Mouse (Mus musculus): ENCODE results near the gene Nectin2.
A peak's percentile ranks its signal among the peaks of the same experiment; 100 is the strongest.

The Nectin2 gene

DNA sequence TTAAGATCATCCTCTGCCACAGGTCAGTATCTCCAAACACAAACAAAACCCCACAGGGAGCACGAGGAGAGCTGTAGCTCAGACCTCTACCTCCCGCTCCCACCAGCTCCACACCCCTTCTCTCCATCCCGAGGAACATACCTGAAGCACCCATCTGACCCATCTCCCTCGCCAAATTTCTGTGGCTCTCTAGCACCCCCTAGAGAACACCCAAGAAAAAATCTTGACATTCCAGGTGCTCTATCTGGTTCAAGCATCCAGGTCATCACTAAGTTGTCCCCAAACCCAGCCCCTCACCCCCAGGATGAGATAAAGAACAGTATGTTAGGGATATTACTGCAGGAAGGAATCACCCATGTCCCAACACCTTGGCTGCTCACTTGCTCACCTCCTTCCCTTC, 37.1 kb downstream of the Nectin2 start:
- no peak for DNase-seq (ENCODE audit: extremely low spot score, low spot score)

DNA sequence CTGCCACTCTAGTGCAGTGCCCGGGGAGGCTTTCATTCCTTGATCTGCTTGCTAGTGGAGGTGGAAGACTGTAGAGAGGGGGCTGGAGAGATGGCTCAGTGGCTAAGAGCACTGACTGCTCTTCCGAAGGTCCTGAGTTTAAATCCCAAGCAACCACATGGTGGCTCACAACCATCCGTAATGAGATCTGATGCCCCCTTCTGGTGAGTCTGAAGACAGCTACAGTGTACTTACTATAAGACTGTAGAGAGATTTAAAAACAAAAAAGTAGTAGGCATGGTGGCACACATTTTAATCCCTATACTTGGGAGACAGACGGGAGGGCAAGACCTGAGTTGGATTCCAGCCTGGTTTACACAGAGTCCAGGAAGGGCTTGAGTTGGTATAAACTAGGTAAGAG, 37.9 kb downstream of the Nectin2 start:
- DNase-seq (ENCODE audit: extremely low spot score, low spot score) = no peak

DNA sequence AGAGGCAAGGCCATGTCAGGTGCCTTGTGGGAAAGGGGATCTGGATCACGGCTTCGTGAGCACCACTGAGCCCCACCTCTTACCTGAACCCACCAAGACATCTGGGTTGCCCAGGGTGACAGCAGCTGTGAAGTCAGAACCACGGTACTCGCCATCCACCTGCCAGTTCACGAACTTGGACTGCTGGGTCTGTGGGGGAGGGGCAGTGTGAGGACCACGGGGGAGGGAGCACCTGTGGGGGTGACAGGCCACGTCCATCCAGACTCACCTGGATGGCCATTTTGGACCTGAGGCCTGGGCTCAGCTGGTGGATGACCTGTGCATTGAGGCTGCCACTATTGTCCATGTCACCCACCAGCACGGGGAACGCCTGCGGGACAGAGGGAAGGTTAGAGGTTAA, 39.6 kb downstream of the Nectin2 start:
- DNase-seq (ENCODE audit: extremely low spot score, low spot score) = no peak

DNA sequence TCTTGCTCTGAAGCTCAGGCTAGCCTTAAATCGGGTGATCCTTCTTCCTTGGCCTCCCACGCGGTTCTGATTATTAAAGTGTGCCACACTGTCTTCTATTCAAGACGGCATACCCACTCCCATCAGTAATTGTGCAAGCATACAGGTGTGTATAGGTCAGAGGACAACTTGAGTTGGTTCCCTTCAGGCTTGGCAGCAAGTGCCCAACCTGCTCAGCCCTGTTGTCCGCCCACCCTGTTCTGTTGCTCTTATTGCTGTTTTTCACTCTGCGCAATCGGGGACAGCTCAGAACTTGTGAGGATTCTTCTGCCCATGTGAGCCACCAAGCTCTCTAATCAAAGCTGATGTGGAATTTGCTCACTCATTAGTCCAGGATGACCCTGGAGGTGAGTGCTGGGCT, 45.0 kb downstream of the Nectin2 start:
- no peak for DNase-seq (ENCODE audit: extremely low spot score, low spot score)

DNA sequence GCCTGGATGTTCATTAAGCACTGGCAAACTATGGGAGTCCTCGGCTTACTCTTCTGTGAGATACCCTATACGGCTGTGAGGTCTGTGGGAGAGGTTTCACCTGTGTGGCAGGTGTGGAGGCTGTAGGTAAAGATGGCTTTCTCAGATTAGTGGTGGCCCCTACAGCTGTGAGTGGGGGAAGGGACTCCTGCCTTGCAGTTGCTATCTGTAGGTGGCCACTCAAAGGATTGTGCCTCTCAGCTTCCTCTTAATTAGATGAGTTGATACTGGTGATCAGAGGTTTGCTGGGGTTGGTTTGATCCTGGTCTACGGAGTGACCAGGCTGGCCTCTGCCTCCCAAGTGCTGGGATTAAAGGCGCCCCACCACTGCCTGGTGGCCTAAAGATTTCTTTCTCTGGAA, 45.8 kb downstream of the Nectin2 start:
- no peak for DNase-seq (ENCODE audit: extremely low spot score, low spot score)

DNA sequence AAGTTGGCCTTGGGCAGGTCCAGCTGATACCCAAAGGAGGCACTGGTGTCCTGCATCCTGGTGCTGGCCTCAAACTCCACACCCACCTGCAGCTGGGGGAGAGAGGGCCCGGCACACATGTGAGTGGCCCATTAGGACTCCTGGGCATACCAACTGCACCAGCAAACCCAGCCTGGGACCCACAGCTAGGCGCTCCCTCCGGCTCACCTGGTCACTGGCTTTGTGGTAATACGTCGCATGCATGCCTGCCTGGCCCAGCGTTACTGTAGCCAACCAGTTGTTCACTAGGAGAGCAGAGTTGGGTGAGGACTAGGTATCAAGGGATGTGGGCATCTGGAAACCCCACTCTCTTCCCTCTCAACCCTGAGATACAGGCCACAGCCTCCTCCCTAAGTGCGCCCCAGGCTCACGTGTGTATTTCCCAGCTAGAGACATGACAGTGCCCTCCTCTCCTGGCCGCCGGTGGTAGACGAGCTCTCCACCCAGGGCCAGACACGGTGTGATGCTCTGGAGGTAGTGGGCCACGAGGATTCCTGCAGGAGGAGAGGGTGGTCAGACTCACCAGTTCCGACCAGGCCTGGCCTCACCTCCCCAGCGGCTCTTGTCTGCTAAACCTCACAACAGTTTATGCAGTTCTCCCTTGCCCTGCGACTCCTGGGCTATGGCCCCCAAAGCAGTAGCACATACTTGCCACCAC, 47.3 kb downstream of the Nectin2 start:
- no peak for DNase-seq (ENCODE audit: extremely low spot score, low spot score)

DNA sequence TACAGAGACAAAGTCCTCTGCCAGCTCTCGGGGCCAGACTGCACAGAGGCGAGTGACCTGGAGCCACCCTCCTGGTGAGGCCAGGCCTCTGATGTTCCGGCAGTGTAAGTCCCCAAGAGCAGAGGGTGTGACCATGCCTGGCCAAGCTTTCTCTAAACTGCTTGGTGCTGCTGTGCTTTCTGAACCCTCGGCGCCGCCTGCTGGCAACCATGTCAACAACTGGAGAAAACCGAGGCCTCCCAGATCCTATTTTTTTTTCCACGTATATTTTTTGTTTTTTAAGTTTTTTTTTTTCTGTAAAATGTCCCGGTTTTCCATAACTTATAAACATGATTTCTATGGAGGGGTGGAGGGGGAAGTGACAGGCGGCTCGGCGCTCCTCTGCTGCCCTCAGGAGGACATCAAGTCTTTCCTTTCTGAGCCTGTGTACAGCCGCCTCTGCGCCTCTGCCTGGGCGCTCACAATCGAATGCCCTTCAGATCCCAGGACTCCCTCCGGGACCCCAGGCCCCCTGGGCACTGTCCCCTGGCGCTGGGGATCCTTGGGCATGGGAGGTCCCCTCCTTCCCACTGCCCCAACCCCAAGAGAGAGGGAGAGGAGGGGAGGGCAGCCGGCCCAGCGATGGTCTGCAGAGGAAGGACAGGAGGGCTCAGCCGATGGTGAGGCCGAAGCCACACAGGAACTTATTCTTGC, 49.1 kb downstream of the Nectin2 start:
- DNase-seq (ENCODE audit: extremely low spot score, low spot score) = peak; percentile 51

DNA sequence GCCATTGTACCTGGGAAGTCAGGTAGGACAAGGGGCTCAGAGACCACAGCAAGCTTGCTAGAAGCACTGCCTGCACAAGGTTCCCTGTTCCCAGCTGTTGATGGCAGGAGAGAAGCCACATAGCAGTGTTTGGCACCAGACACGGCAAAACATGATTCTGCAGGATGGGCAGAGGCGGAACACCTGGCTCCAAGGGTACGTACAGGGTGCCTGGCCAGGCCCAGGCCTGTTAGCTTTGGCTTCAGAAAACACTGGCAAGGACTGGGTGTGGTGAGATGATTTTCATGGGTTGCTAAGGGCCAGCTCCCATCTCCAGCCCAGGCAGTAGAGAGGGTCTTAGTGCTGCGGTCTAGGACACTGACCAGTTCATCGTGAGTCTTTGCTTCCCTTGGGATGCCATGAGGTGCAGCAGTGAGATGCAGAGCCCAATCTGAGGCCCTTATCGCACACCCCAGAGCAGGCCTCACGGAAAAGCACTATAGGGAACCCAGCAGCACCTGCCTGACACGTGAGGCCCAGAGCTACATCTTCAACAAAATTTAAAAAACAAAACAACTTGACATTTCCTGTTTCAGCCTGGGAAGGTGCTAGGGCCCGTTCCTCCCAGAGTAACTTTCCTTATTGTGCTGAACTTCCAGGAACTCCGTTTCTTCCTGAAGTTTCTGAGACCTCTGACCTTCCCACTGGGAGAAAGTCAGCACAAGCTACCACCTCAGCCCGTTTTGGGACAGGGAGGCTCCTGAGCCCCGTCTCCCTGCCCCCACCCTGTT, 49.8 kb downstream of the Nectin2 start:
- DNase-seq (ENCODE audit: extremely low spot score, low spot score) = no peak

DNA sequence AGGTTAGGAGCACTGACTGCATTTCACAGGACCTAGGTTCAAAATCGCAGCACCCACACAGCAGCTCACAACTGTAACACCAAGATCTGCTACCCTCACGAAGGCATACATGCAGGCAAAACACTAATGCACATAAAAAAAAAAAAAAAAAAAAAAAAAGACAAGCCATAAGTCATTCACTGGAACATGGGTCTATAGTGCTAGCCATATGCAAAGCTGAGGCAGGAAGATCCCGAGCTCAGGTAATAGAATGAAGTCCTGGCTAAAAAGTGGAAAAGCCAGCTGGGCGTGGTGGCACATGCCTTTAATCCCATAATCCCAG, 50.5 kb downstream of the Nectin2 start:
- no peak for DNase-seq (ENCODE audit: extremely low spot score, low spot score)

DNA sequence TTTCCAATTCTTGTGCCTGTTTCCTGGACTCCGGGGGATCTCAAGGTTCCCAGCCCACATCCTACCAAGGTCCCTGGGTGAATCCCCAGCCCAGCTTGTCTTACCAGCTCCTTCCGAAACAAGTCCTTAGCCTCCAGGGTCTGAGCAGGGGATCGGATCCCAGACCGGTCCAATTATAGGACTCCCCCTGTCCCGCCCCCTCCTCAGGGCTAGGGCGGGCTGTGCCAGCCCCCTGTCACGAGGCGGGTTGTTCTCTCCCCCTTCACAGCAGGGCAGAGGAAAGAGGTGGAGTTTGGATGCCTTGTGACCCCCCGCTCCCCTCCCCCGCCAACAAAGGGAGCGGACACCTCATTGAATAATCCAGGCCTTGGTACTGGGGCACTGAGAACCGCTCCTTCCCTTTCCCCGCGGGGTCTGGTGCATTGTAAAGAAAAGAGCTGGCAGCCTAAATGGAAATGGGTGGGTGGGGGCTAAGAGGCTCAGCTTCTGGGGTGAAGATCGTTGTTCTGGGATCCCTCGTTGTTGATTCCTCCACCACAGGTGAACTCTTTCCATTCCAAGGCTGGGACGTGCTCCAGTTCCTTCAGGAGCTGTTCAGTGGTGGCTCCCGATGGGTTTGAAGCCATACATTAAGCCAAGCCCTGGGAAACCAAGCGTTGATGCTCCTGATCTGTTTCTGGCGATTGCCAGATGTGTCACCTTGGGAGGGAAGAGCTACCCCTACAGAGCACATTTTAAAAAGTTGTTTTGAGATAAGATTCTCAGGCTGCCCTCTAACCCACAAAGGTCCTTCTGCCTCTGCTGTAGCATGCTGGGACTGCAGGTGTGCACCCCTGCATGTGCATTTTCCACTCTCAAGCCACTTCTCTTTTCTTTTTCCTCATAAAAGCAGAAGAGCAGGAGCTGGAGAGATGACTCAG, 51.1 kb downstream of the Nectin2 start, which contains the start of gene Apoe:
Gene Apoe, minus strand, starts transcription at position 282 of the 920 bp plus-strand sequence.
- peak; percentile 54 for DNase-seq (ENCODE audit: extremely low spot score, low spot score)

DNA sequence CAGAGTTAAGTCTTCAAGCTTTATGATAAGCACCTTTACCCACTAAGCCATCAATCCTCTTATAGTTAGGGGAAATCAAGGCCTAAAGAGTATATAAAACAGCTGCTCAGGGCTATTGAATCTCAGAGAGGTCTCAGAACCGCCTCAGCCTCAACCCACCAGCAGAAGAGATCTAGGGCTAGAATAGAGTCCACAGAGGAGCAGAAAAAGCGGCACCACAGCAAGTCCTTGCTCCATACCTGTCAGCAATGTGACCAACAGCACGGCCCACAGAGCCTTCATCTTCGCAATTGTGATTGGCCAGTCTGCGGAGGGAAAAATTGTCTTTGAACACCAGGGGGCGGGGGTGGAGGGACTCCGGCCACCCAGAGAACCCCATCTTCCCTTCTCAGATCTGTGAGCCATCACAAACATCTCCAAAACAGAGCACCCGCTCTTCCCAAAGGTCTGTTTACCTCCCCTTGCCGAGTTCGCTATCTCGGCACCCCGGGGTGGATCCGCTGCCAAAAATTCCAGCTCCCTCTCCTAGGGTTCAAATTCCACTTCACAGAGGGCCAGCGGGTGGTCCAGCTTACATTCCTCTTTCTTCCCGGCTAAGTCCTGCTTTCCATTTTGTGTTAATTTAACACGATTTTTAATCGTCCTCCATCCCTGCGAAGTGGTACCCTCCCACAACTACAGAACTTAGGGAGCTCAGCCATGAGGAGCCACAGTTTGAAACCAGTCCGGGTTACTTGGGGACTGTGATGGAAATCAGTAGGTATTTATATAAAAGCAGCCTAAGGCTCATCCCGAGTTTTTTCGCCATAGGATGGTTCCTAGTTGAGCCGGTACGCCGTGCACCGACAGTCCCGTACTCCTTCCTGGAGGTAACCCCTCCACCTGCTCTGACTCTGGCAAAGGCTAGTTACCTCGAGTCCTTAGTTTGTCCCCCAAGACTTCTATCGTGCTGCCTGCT, 52.1 kb downstream of the Nectin2 start:
- peak; percentile 55 for DNase-seq (ENCODE audit: extremely low spot score, low spot score)

DNA sequence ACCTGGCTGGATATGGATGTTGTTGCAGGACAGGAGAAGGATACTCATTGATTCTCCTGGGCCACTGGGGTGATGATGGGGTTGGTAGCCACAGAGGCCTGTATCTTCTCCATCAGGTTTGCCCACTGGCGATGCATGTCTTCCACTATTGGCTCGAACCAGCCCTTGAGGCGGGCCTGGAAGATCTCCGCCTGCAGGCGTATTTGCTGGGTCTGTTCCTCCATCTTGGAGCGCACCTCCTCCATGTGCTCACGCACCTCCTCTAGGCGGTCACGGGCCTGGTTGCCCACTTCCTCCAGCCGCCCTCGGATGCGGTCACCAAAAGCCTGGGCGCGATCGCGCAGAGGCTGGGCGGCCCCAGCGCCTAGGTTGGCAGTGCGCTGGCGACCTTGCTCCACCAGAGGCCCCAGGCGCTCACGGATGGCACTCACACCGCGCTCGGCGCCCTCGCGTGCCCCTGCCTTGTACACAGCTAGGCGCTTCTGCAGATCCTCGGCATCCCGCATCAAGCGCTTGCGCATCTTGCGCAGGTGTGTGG, 53.9 kb downstream of the Nectin2 start:
- no peak for DNase-seq (ENCODE audit: extremely low spot score, low spot score)

DNA sequence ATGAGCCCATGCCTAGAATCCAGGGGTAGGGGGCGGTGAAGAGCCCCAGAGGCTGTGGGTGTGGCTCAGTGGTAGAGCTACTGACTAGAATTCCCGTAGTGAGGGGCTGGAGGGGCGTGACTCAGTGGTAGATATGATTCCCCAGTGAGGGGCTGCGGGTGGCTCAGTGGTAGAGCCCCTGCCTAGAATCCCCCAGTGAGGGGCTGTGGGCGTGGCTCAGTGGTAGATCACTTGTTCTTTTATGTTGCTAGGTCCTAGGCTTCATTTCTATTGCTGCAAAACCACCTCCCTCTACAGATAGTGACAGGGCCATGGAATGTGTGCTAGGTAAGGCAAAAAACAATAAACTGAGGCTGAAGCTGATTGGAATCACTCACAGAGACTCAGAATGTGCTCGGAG, 54.4 kb downstream of the Nectin2 start:
- no peak for DNase-seq (ENCODE audit: extremely low spot score, low spot score)

DNA sequence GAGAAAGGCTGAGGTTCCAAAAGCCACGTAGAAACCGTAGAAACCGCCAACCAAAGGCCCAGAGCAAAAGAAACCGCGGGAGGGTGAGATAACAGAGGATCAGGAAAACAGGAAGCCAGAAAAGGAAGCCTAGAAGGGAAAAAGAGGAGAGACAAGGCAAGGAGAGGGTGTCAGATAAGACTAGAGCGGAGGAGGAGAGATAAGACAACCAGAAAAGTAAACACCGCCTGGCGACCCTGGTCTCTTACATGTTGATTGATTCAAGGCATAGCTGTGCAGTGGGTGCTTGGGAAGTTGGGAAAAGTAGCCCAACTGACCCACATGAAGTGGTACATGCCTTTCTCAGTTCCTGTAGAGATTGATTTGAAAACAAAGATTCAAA, 55.1 kb downstream of the Nectin2 start:
- no peak for DNase-seq (ENCODE audit: extremely low spot score, low spot score)

DNA sequence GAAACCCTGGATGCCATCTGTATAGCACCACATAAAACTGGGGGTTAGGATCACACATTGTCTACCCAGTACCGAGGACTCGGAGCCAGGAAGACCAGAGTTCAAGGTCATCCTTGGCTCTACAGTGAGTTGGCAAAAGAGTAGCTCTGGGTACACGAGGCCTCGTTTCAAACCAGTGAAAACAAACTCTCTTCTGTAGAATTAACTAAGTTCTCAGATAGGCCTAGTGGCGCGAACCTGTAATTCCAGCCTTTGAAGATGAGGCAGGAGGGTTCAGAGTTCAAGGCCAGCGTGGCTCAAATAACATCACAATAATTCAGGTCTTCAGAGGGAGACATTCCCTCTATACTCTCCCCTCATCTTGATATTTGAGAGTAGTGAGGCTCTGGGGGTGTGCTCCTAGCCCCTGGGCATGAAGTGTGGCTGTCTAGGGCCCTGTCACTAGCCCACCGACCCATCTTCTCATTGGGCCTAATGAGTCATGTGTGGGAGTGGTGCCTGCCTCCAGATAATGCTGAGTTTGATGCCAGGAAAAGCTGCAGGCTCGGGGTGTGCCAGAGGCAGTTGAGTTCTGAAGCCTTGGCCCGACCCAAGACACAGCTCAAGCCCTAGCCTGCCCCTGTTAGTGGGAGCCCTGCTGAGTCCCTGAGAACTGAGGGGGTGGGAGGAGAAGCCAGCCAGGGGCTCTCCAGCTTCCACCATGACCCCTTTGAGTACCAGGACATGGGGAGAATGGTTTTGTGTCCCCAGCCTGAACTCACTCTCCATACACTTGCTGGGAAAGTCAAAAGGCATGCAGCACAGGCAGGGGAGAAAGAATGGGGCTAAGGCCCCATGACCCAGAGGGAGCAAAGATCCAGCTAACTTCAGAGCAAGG, 55.7 kb downstream of the Nectin2 start:
- DNase-seq (ENCODE audit: extremely low spot score, low spot score) = no peak

DNA sequence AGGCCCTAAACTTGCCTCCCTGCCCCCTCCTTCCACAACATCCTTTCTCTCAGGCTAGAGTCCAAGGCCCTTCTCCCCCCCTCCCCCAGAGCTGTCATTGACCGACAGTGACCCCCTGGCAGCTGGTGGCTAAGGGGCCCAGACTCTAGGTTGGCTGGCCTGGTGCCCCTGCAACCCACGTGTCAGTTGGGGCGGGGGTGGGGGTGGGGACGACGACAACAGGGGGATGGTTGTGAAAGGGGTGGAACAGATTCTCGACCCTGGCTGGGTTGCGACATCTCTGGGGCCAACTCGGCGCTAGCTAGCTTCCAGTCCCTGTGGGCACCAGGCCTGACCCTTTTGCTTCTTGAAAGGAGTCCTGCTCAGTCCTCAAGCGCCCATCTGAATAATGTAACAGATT, 56.9 kb downstream of the Nectin2 start:
- peak; percentile 26 for DNase-seq (ENCODE audit: extremely low spot score, low spot score)

DNA sequence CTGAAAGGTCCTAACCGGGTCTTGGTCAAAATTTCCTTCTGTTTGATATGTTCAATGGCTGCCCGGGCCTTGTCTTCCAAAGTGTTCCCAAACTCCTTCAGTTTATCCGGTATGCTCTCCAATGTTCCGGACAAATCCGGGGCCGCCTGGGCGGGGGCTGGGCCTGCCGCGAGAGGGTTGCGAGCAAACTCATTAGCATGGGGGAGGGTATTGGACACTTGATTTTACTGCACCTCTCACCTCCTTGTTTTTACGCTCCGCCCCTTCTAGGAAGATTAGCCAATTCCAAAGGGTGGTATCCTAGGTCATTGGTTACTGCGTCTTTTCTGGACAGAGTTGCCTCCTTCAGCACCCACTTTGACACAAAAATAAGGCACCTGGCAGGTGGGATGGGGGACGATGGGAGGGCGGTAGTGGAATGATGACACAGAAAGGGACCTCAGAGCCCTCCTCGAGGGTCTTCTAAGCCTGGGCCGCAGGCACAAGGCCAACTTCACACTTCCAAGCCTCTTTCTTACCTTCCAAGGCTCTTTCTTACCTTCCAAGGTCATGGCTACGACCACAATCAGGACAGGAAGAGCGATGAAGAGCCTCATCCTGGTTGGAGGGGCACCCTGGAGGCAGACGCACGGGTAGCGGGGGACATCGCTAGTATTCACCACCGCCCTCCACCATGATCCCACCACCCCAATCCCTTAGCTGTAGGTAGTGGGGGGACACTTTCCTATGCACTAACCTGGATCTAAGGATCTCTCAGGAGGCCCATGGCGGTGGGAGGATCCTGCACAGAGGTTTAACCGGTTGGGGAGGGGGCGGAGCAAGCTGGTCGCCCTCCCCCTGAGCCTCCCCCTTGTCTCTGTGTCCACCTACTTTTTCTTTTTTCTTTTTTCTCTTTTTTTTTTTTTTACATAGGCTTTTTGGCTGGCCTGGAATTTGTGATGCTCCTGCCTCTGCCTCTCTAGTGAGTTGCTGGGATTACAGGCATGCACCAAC, 58.1 kb downstream of the Nectin2 start, which contains the start of gene Apoc1:
Gene Apoc1, minus strand, starts transcription at position 788 of the 993 bp plus-strand sequence.
- DNase-seq (ENCODE audit: extremely low spot score, low spot score) = no peak

DNA sequence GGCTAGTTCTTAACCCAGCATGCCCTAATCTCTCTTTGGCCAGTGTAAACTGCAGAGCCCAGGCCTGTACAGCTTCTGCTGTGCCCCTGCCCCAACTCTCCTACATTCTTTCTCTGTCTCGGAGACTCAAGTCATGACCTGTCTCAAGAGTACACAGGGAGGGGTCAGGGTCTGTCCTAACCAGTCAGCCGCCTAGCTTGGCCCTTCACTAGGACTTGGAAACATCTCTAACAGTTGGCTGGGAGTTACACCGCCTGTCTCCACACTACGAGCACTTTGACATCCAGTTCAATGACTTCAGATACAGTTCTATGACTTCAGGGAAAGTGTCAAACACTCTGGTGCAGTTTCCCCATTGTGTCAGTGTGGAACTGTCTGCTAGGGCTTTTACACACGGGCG, 58.8 kb downstream of the Nectin2 start:
- DNase-seq (ENCODE audit: extremely low spot score, low spot score) = no peak
